Mouse (Mus musculus) layer of hippocampus, adult 9-10 months (tissue): ENCODE results near the gene Hc.

Source experiments
- DNase-seq: peaks from one replicate; pipeline ENCODE4 v3.0.0; 2022; ENCODE audit warnings: low spot score

Hc gene

DNA sequence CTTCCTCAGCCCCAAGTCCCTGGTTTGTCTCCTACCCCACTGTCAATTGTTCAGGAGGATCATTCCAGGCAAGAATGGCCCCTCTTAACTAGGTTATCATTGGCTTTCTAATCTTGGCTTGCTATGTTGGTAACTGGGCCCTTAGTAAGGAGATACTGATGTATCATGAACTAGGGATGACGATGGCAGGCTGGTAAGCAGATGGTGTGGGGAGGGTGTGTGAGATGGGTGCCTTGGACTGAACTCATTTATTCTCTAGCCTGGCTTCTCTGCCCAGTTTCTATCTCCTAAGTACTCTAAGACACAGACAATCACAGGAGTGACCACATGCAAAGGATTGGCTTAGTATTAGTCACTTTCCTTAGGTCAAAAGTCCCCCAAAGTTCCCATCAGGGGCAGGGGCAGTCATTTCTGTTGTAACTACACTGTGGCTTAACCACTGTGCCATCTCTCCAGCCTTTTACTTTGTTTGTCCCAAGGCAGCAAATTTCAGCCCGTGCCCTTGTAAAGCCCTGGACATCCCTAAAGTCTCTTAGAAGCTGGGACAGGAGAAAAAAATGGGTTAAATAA, 107.6 kb downstream of the Hc start:
- DNase-seq, result no peak

DNA sequence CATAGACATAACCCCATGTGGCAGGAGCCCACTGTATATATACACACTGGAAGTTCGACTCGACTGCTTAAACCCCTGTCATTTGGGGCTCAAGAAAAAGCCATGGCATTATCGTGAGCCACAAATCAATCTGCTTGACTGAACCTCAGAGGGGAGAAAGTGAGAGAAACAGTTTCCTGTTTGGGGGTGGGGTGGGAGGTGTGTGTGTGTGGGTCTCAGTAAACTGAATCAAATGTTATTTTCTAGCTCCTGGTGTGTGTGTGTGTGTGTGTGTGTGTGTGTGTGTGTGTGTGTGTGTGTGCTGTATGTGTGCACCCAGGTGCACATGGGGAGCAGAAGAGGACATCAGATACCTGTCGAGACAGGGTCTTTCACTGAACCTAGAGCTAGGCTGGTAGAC, 108.2 kb downstream of the Hc start:
- DNase-seq, result no peak

DNA sequence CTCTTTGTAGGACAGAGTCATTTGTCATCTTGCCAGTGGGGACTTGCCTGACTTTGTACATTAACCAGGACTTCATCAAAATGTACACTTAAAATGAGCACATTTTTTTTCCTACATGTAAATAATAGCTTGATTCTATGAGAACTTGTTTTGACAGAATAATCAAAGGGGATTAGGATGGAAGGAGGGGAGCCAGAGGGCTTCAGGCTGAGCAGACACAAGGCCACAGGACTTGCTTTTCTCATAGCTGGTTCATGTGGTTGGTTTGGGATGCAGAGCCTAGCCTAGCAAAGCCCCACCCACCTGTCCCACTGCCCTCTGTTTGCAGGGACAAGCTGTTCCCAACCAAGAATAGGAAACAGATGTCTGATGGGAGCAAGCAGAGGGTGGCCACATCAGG, 109.8 kb downstream of the Hc start:
- no peak for DNase-seq

DNA sequence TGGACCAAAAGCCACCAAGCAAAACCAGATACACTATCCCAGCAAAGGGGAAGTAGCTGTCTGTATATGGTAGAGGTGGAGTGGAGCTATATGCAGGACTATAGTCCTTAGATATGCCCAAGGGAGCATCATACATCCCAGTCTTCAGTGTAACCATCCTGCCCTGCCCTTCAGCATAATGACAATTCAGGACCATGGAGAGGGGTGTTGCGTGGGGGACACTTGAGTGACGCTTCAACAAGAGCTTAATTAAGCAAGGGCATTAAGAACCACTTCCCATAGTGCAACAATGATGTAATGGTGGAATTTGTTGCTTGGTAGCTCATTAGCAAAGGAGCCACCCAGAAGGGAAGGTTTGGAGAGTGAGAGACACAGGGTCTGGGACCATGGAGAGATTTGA, 112.6 kb downstream of the Hc start:
- DNase-seq, result no peak

DNA sequence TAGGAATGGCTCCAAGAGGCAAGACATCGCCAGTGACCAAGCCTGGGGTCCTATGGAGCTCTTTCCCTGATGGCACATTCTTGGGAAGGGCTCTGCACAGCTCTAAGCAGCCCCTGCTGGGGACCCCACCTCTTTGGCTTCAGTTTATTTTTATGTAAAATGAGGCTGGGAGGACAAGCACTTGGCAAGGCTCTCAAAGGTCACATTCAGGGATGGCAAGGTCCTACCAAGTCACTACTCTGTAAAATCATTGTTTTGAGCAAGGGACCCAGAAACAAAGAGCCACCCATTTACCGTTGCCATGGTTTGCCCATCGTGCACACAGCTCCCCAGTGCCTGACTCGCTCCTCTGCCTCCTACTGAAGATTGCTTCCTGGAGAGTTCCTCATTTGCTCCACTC, 115.2 kb downstream of the Hc start:
- no peak for DNase-seq

DNA sequence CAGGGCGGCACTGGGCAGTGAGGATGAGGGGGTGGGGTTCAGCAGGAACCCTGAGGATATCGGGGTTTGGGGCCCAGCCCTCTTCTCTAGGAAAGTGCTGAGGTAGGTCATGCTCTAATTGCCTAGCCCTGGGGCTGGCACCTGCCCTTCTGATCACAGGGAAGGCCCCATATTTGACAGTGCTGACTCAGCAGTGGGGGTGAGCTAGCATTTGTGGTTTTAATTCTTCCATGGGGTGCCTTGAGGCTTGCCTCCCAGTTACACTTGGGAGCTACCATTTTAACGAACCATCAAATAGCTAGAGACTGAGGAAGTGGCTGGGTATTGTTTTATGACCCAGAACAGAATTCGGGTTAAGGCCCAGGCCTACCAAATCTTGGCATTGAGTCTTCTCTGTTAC, 115.7 kb downstream of the Hc start:
- DNase-seq, result no peak

DNA sequence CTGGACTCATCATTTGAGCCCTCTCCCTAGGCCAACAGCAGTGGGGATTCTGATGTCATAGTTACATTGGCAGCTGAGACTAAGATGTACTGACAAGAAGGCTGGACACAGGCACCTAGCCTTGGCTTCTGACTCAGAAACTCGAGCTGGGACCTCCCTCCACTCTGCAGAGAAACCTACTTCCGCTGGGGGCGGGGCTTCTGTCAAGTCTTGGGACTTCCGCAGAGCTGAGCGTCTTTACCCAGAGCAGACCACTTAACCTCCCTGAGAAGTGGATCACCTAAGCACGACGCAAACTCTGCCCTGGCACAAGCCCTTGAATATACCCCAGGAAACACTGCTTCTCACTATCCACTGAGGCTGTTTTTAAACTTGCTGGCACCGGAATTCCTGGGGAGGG, 116.5 kb downstream of the Hc start:
- no peak for DNase-seq

DNA sequence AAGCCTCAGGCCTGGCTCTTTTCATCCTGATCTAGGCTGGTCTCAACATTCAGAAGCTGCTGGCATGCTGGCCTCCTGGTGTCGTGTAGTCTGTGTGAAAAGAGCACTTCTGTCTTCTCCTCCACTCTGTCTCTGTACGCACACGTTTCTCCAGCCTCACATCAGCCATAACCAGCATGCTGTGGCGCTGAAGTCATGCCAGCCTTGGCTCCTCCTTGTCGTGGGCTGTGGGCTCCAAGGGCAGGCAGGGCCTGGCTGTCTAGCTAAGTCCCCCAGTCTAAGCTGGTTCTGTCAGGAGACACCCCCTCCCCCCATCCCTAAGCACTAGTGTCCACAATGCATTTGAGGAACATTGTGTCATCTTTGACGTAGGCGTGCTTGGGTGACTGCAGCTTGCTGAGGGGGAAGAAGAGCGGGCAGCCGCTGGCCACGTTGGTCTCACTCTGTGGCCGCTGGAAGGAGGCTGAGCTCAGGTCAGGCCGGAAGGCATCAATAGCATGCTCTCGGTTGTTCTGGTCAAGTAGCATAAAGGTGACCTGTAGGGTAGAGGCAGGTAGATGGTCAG, 117.6 kb downstream of the Hc start:
- DNase-seq, result no peak

DNA sequence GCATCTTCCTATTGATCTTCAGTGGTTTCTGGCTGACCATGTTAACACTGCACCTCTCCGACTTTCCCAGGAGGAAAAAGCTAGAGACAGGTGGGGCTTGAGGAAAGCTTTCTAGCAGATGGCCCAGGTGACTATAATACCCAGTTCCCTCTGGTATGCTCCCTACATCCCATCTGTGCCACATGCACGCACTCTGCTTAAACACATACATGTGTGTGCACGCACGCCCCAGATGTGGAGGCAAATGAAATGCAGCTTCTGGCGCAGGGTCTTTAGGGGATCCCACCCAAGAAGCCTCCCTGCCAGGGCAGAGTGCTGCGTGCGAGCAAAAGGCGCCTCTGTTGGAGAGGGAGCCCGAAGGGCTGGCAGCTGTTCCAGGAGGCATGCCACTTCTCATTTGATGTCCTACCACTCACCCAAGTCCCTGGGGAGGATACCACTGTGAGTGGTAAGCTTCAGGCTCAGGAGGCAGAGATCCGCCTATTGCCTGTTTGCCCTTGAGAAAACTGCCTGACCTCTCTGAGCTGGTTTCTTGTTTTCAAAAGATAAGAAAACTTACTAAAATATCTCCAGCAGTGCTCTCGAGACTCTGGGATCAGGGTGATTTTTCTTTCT, 120.1 kb downstream of the Hc start:
- DNase-seq, result no peak

DNA sequence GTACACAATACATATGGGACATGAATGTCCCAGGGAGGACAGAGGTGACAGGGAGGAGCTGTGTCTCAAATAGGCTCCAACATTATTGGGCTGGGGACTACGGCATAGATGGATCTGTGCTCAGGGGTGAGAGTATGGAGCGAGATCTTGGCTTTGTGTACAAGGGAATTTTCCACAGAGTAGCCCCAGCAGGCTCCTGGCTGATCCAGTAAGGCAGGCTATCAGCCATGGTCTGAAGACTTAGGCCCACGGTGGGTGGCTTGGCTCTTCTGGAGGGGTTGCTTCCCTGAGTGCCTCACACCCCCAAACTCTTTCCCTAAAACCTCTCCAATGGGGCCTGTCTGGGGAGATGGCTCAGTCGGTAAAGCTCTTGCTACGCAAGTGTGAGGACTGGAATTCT, 121.0 kb downstream of the Hc start:
- no peak for DNase-seq

DNA sequence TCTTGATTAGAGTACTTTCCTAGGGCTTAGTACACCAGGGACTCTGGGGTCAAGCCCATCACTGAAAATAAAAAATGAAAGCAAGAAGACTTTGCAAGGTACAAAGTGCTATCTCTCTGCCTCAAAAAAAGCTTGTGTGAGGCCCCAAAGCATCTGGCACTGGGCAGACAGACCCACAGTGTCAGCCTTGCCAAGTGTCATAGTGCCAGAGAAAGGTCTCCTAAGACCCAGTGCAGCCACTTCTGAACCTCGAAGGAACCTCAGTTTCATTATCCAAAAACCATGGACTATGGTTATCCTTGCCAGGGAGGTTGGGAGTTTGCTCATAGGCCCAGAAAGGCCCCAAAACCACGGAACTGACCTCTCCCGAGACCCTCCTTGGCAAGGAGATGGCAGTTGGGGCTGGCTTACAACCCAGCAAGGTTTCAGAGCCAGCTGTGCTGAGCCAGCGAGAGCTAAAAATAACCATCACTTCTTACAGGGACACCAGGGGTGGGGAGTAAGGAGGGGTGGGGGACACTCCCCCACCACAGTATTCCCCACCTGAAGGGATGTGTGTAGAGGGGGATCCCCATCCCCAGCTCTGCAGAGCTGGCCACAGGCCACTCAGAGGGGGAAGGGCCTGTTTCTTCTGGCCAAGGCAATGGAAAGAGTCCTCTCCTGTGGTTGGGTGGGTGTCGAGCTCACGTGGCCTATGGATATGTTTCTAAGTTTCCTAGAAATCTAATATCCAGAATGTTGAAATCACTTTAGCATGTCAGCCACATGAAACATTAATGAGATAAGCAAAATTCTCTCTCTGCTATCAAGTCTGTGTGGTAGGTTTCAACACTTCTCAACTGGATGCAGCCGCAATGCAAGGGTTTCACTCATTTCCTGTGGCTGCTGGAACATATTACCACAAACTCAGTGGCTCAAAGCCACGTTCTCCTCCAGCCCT, 122.7 kb downstream of the Hc start:
- no peak for DNase-seq

DNA sequence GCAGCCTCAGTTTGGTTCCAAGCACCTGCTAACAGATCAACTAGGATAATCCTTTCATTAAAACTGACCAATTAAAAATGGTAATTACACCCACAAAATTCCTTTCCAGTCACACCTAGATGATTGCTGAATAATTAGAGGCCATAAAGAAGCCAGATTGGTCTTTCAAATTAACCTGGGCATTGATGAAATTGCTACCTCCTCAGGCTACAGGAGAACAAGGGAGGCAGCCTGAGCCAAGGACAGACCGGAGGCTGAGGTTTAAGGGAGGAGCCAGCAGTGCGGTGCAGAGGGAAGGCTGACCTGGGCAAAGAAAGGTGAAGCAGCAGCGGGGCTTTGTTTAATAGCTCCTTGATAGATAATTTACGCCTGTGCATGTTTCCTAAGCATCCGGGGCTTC, 123.8 kb downstream of the Hc start:
- no peak for DNase-seq
